Mouse (Mus musculus) urinary bladder, postnatal 4 days (tissue): ENCODE measurements around the gene Myoz1.
"Not testable (repeated sequence)": the region's sequence is repeated elsewhere in the genome, so short reads cannot be mapped to it uniquely, and the experiment has no call there.

Experiments
- DNase-seq, 2 experiments: peaks; one replicate each; pipeline ENCODE4 v3.0.0; 2021 to 2022; ENCODE audit warnings: low spot score in 2 of 2

The Myoz1 gene

GRCm38 (mm10) chr14:20656361-20656760 lies at the start of gene Myoz1:
Gene Myoz1 (minus strand): TSS chr14:20656540.
- DNase-seq, result no peak

- not testable (repeated sequence) for DNase-seq
These were observed 47.1 kb upstream of the Myoz1 start for GRCm38 (mm10) chr14:20703461-20703860.

DNA sequence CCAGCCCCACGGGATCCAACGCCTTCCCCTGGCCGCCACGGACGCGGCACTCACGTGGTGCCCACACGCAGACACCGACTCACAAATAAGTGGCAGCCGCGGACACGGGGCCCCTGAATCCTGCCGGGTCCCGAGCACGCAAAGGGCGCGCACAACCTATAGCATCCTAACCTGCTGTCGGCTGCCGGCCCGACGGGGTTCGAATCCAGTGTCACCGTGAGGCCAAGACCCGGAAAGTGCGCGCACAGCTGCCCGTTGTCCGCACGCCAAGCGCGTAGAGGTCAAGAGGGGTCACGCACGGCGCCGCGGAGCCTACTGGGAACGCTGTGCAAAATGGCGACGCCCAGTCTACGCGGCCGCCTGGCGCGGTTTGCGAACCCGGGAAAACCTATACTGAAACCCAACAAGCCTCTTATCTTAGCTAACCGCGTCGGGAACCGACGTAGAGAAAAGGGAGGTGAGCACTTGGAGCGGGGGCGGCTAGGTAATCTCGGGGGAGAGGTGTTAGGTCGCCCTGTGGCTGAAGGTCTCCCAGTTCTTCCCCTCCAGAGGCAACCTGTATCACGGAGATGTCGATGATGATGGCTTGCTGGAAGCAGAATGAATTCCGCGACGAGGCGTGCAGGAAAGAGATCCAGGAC lies 46.5 kb upstream of the Myoz1 start, which contains the start of gene Chchd1:
Chchd1 (plus strand) TSS at position 266 of the 641 bp plus-strand sequence.
- DNase-seq, result peak; percentile 87 to 92

DNA sequence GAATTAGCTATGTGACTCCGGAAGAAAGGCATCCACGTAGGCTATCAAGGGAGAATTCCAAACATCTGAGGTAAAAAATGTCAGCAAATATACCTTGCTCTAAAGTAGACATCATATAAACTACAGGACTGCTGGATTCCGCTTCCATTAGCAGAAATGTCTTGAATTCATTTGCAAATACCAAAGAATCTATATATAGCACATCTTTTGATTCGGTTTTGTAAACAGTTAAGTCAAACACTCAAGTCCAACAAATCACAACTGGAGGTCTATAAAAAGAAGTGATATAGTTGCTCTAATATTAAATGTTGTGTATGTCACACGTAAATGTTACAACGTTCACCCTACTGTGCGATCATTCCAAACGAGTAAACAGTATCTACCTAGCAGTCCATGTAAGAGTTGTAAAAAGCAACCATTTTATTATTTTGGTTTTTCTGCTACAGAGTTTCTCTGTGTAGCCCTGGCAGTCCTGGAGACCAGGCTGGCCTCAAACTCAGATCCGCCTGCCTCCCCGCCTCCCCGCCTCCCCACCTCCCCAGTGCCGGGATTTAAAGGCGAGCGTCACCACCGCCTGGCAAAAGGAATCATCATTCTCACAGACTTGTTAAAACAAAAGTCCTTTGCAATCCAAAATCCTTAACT lies 45.9 kb upstream of the Myoz1 start:
- DNase-seq, result no peak

DNA sequence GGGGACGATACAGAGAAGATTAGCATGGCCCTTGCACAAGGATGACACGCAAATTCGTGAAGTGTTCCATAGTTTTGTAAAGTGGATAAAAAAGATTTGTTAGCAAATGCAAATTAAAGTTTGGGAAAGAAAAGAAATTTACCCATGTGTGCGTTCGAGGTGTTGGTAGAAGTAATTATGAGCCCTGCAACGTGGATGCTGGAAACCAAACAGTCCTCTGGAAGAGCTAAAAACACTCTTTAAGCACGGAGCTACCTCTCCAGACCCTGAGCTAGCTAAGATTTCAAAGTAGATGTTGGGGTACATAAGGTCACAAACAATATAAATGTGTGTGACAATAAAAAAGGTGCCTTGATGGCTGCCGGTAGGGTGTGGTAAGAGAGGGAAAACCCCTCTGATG lies 45.2 kb upstream of the Myoz1 start:
- DNase-seq, result no peak

- no peak for DNase-seq
These were observed 44.0 kb upstream of the Myoz1 start for GRCm38 (mm10) chr14:20700362-20700761.

DNA sequence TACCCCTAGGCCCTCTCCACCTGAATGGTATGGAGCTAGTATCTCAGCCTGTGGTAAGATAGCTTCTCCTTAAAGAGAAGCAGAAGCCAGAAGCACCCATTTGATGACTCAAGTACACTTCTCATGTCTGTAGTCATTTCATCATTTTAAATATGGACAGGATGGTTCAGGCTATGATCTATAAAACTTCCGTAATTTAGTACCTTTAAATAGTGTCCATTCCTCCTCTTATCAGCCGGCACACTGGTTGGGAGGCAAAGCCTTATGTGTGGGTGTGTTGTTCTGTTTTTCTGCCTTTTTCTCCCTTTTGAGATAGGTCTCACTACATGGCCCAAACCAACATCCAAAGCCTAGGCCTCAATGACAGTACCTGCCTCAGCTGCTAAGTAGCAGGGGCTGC lies 42.2 kb upstream of the Myoz1 start:
- DNase-seq, result no peak

- no peak for DNase-seq
These were observed 40.6 kb upstream of the Myoz1 start for GRCm38 (mm10) chr14:20696986-20697385.

GRCm38 (mm10) chr14:20695761-20696520 lies 39.6 kb upstream of the Myoz1 start:
- no peak for DNase-seq

- peak; percentile 87 to 88 for DNase-seq
These were observed 38.8 kb upstream of the Myoz1 start, which contains the start of gene Fut11 for GRCm38 (mm10) chr14:20694884-20695760. Gene Fut11 (plus strand): TSS chr14:20694968.

GRCm38 (mm10) chr14:20694185-20694883 lies 38.0 kb upstream of the Myoz1 start:
- DNase-seq, result no peak

- DNase-seq, result no peak
These were observed 37.3 kb upstream of the Myoz1 start for GRCm38 (mm10) chr14:20693589-20694101.

GRCm38 (mm10) chr14:20691772-20692171 lies 35.4 kb upstream of the Myoz1 start:
- no peak for DNase-seq

DNA sequence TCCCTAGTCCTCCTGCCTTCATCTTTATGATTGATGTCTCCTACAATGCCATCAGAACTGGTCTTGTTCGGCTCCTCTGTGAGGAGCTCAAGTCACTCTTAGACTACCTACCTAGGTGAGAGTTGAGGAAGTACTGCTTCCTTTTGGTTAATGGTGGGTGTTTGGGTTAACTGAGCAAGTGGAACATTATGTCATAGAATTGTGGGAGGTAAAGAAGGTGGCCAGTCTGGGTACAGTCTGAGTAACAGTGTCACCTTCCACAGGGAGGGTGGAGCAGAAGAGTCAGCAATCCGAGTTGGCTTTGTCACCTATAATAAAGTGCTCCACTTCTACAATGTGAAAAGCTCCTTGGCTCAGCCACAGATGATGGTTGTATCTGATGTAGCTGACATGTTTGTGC lies 32.7 kb upstream of the Myoz1 start:
- DNase-seq, result no peak

- no peak for DNase-seq
These were observed 30.2 kb upstream of the Myoz1 start for GRCm38 (mm10) chr14:20686576-20686975.

DNA sequence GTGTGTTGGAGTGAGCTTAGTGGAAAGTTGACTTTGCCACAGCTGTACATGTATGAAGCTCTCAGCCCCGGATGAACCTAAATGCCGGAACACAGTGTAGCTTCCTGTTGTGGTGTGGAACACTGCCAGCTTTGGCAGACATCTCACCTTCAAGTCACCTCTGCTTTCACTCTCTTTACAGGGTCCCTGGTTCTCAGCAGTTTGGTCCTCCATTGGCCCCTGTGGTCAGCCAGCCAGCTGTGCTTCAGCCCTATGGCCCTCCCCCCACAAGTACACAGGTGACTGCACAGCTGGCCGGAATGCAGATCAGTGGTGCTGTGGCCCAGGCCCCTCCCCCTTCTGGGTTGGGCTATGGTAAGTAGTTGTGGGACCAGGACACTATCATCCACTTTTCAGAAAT lies 26.2 kb upstream of the Myoz1 start:
- DNase-seq, result no peak

- DNase-seq, result no peak
These were observed 25.4 kb upstream of the Myoz1 start for GRCm38 (mm10) chr14:20681742-20682141.

- DNase-seq, result no peak
These were observed 21.6 kb upstream of the Myoz1 start for GRCm38 (mm10) chr14:20677906-20678305.

GRCm38 (mm10) chr14:20674064-20674833 lies 17.9 kb upstream of the Myoz1 start, which contains the start of gene Sec24c:
Gene Sec24c (plus strand): TSS chr14:20674308.
- peak; percentile 97 to 99 for DNase-seq

GRCm38 (mm10) chr14:20673735-20674063 lies 17.4 kb upstream of the Myoz1 start:
- no peak for DNase-seq
